Mouse (Mus musculus) neural tube, embryonic 14.5 days (tissue): ENCODE data around the gene Spink2. TPM values are rescaled to one million over a fixed set of nuclear protein-coding genes. Genes with fewer than 3 reads are reported as not detected.
A peak's percentile ranks its signal among the peaks of the same experiment; 100 is the strongest.
"Not testable (repeated sequence)": the region's sequence is repeated elsewhere in the genome, so short reads cannot be mapped to it uniquely, and the experiment has no call there.

Source experiments
- ATAC-seq: fragments of 200-750 bp; cut with Nextera tagmentation; 2 replicates; pipeline ENCODE4 v1.8.0; 2017; ENCODE audit warnings: low read depth, mild to moderate bottlenecking, moderate TSS enrichment, moderate library complexity
- H3K27ac ChIP-seq: fragments of 300-500 bp; sonication (generic); 2 replicates; pipeline ENCODE4 v1.5.1; 2014; ENCODE audit warnings: low read depth, mild to moderate bottlenecking, control low read depth, low read length, moderate library complexity, mixed read lengths
- H3K27me3 ChIP-seq: fragments of 300-500 bp; sonication (generic); 2 replicates; pipeline ENCODE4 v1.6.1; 2014; ENCODE audit warnings: low read length; ENCODE audit not compliant: control insufficient read depth, insufficient read depth
- H3K36me3 ChIP-seq: fragments of 300-500 bp; sonication (generic); 2 replicates; pipeline ENCODE4 v1.6.1; 2014; ENCODE audit warnings: low read length, mixed read lengths; ENCODE audit not compliant: control insufficient read depth, insufficient read depth
- H3K4me1 ChIP-seq: fragments of 300-500 bp; sonication (generic); 2 replicates; pipeline ENCODE4 v1.6.1; 2014; ENCODE audit warnings: low read length; ENCODE audit not compliant: control insufficient read depth, insufficient read depth
- H3K4me2 ChIP-seq: fragments of 300-500 bp; sonication (generic); 2 replicates; pipeline ENCODE4 v1.6.1; 2014; ENCODE audit warnings: mild to moderate bottlenecking, low read depth, low read length, control low read depth
- H3K4me3 ChIP-seq: fragments of 300-500 bp; sonication (generic); 2 replicates; pipeline ENCODE4 v1.5.1; 2014; ENCODE audit warnings: low read depth, low read length, control low read depth, mixed read lengths
- H3K9ac ChIP-seq: fragments of 300-500 bp; sonication (generic); replicated peaks from 2 replicates; pipeline ENCODE4 v1.6.1; 2014; ENCODE audit warnings: low read depth, mild to moderate bottlenecking, control low read depth, low read length, mixed read lengths
- H3K9me3 ChIP-seq: fragments of 300-500 bp; sonication (generic); 2 replicates; pipeline ENCODE4 v1.6.1; 2016; ENCODE audit warnings: low read length; ENCODE audit not compliant: control insufficient read depth
- WGBS: fragments of 180-500 bp; shearing (Covaris S2); extraction: QIAGEN DNeasy Blood & Tissue Kit; methylation state at CpG from one replicate; pipeline ENCODE4 v1.1.7; 2014; 5-methylcytosine and 5-hydroxymethylcytosine counted together
- polyA plus RNA-seq: library from polyadenylated mRNA; unstranded; fragments of >200 nt; fragmentation: Nextera tagmentation; extraction: Ambion mirVana; gene quantifications from 2 replicates; pipeline ENCODE4 v1.2.1, GENCODE M21; 2014

The Spink2 gene
- polyA plus RNA-seq, 1 experiment from 2014 or later, result 6.0 TPM

- ATAC-seq, result peak; percentile 48; the same call in 1 of the 2 replicates
- no peak overlapping the region for H3K27ac ChIP-seq
Observed at GRCm38 (mm10) chr5:77245787-77246671, 34.8 kb upstream of the Spink2 start.

GRCm38 (mm10) chr5:77245463-77245786, 34.2 kb upstream of the Spink2 start:
- H3K9ac ChIP-seq, result no peak overlapping the region
- H3K36me3 ChIP-seq, result no peaks in the 10 kb centered on the region
- WGBS, result 40% methylated on average over 7 of the region's 7 CpGs
- peaks cover 5% of the 10 kb centered on the region; the same call in 1 of the 2 replicates for H3K4me1 ChIP-seq
- H3K4me2 ChIP-seq, result peak overlapping the region; percentile 38
- H3K27me3 ChIP-seq, result no peaks in the 10 kb centered on the region
- ATAC-seq, result no peak
- H3K9me3 ChIP-seq, result no peaks in the 10 kb centered on the region
- no peak overlapping the region for H3K27ac ChIP-seq
- H3K4me3 ChIP-seq, result no peak overlapping the region

More at GRCm38 (mm10) chr5:77245787-77246671, 34.8 kb upstream of the Spink2 start:
- Histone ChIP-seq H3K4me2 (peak overlapping the region; percentile 38), H3K36me3 (no peaks in the 10 kb centered on the region), H3K4me1 (peaks cover 5% of the 10 kb centered on the region; the same call in 1 of the 2 replicates), H3K9ac (no peak overlapping the region), H3K9me3 (no peaks in the 10 kb centered on the region), H3K27me3 (no peaks in the 10 kb centered on the region), H3K4me3 (no peak overlapping the region)
- 29% methylated on average over 26 of the region's 26 CpGs for WGBS

- Histone ChIP-seq H3K27me3 (no peaks in the 10 kb centered on the region), H3K9me3 (no peaks in the 10 kb centered on the region), H3K9ac (no peak overlapping the region), H3K4me1 (peaks cover 5% of the 10 kb centered on the region; the same call in 1 of the 2 replicates), H3K27ac (no peak overlapping the region), H3K36me3 (no peaks in the 10 kb centered on the region), H3K4me3 (no peak overlapping the region), H3K4me2 (no peak overlapping the region)
- ATAC-seq, result peak; percentile 51
- 39% methylated on average over 8 of the region's 8 CpGs for WGBS
Observed at GRCm38 (mm10) chr5:77244331-77244987, 33.2 kb upstream of the Spink2 start.

- Histone ChIP-seq H3K4me3 (no peak overlapping the region), H3K9ac (no peak overlapping the region), H3K27ac (no peak overlapping the region), H3K4me1 (no peaks in the 10 kb centered on the region), H3K36me3 (no peaks in the 10 kb centered on the region), H3K4me2 (no peak overlapping the region), H3K9me3 (no peaks in the 10 kb centered on the region), H3K27me3 (no peaks in the 10 kb centered on the region)
- WGBS, result 88% methylated on average over 2 of the region's 2 CpGs
- ATAC-seq, result no peak
Observed at GRCm38 (mm10) chr5:77237104-77237503, 25.8 kb upstream of the Spink2 start.

GRCm38 (mm10) chr5:77234921-77235320, 23.6 kb upstream of the Spink2 start:
- Histone ChIP-seq H3K4me3 (no peak overlapping the region), H3K4me1 (no peaks in the 10 kb centered on the region), H3K9ac (no peak overlapping the region), H3K9me3 (no peaks in the 10 kb centered on the region), H3K36me3 (no peaks in the 10 kb centered on the region), H3K4me2 (no peak overlapping the region), H3K27me3 (no peaks in the 10 kb centered on the region), H3K27ac (no peak overlapping the region)
- ATAC-seq, result no peak
- WGBS, result 31% methylated on average over 3 of the region's 3 CpGs

- H3K4me2 ChIP-seq, H3K9me3 ChIP-seq, H3K27me3 ChIP-seq, H3K4me3 ChIP-seq, H3K36me3 ChIP-seq, H3K9ac ChIP-seq, ATAC-seq, H3K27ac ChIP-seq, H3K4me1 ChIP-seq: not testable (repeated sequence)
- 97% methylated on average over 4 of the region's 4 CpGs for WGBS
Observed at GRCm38 (mm10) chr5:77231863-77232262, 20.6 kb upstream of the Spink2 start.

GRCm38 (mm10) chr5:77228986-77229385, 17.7 kb upstream of the Spink2 start:
- H3K4me2 ChIP-seq, result no peak overlapping the region
- no peaks in the 10 kb centered on the region for H3K4me1 ChIP-seq
- no peaks in the 10 kb centered on the region for H3K9me3 ChIP-seq
- no peak overlapping the region for H3K9ac ChIP-seq
- no peak overlapping the region for H3K4me3 ChIP-seq
- ATAC-seq, result peak; percentile 72; the same call in 1 of the 2 replicates
- no peak overlapping the region for H3K27ac ChIP-seq
- H3K36me3 ChIP-seq, result no peaks in the 10 kb centered on the region
- 25% methylated on average over 1 of the region's 1 CpGs for WGBS
- no peaks in the 10 kb centered on the region for H3K27me3 ChIP-seq

- no peak for ATAC-seq
- Histone ChIP-seq H3K4me2 (no peak overlapping the region), H3K27me3 (no peaks in the 10 kb centered on the region), H3K4me3 (no peak overlapping the region), H3K9ac (no peak overlapping the region), H3K36me3 (no peaks in the 10 kb centered on the region), H3K9me3 (no peaks in the 10 kb centered on the region), H3K4me1 (no peaks in the 10 kb centered on the region), H3K27ac (no peak overlapping the region)
- 75% methylated on average over 11 of the region's 11 CpGs for WGBS
Observed at GRCm38 (mm10) chr5:77223043-77223975, 12.0 kb upstream of the Spink2 start.
